Mouse (Mus musculus): ENCODE data around the gene Prelp. TPM values are rescaled to one million over a fixed set of nuclear protein-coding genes. Genes with fewer than 3 reads are reported as not detected.
"Not testable (repeated sequence)": the region's sequence is repeated elsewhere in the genome, so short reads cannot be mapped to it uniquely, and the experiment has no call there.

The Prelp gene
- 10 to 100 TPM; 27.2 TPM for total RNA-seq (2021)

GRCm38 (mm10) chr1:133921304-133921751, at the start of gene Prelp:
Prelp (minus strand) TSS chr1:133921414.
- intact Hi-C loops (cut with DNase I): no loop called here
- peak; percentile 82 for DNase-seq

GRCm38 (mm10) chr1:133969427-133969826, 48.2 kb upstream of the Prelp start:
- DNase-seq: no peak
- intact Hi-C loops (cut with DNase I): no loop called here

GRCm38 (mm10) chr1:133968788-133969325, 47.6 kb upstream of the Prelp start:
- no peak for DNase-seq
- intact Hi-C loops (cut with DNase I): no loop called here

- no peak for DNase-seq
- intact Hi-C loops (cut with DNase I): no loop called here
Observed at GRCm38 (mm10) chr1:133967481-133968017, 46.3 kb upstream of the Prelp start.

GRCm38 (mm10) chr1:133966044-133966443, 44.8 kb upstream of the Prelp start:
- no peak for DNase-seq
- intact Hi-C loops (cut with DNase I): no loop called here

GRCm38 (mm10) chr1:133965298-133965697, 44.1 kb upstream of the Prelp start:
- intact Hi-C loops (cut with DNase I): no loop called here
- no peak for DNase-seq

- intact Hi-C loops (cut with DNase I): no loop called here
- no peak for DNase-seq
Observed at GRCm38 (mm10) chr1:133964742-133965141, 43.5 kb upstream of the Prelp start.

GRCm38 (mm10) chr1:133963578-133963977, 42.4 kb upstream of the Prelp start:
- intact Hi-C loops (cut with DNase I); DNase-seq: not testable (repeated sequence)

- intact Hi-C loops (cut with DNase I); DNase-seq: not testable (repeated sequence)
Observed at GRCm38 (mm10) chr1:133963128-133963527, 41.9 kb upstream of the Prelp start.

- intact Hi-C loops (cut with DNase I): loop anchor here (1.0 to 2.0 kb wide), 3 partner anchors 51 to 145 kb away; no protein-coding TSS in a partner anchor
- DNase-seq: peak; percentile 88 to 90
Observed at GRCm38 (mm10) chr1:133961281-133962134, 40.3 kb upstream of the Prelp start.

GRCm38 (mm10) chr1:133959521-133959920, 38.3 kb upstream of the Prelp start:
- intact Hi-C loops (cut with DNase I): no loop called here
- DNase-seq: peak; percentile 74 to 78

- DNase-seq: no peak
- intact Hi-C loops (cut with DNase I): no loop called here
Observed at GRCm38 (mm10) chr1:133954009-133954408, 32.8 kb upstream of the Prelp start.

- intact Hi-C loops (cut with DNase I): no loop called here
- no peak for DNase-seq
Observed at GRCm38 (mm10) chr1:133953261-133953742, 32.1 kb upstream of the Prelp start.

GRCm38 (mm10) chr1:133951598-133951997, 30.4 kb upstream of the Prelp start:
- intact Hi-C loops (cut with DNase I): no loop called here
- DNase-seq: no peak

- intact Hi-C loops (cut with DNase I): no loop called here
- no peak for DNase-seq
Observed at GRCm38 (mm10) chr1:133950061-133950782, 29.0 kb upstream of the Prelp start.

- DNase-seq: no peak
- intact Hi-C loops (cut with DNase I): no loop called here
Observed at GRCm38 (mm10) chr1:133945106-133945505, 23.9 kb upstream of the Prelp start.

GRCm38 (mm10) chr1:133941904-133942303, 20.7 kb upstream of the Prelp start:
- no peak for DNase-seq
- intact Hi-C loops (cut with DNase I): no loop called here

GRCm38 (mm10) chr1:133941158-133941860, 20.1 kb upstream of the Prelp start:
- intact Hi-C loops (cut with DNase I): no loop called here
- DNase-seq: no peak

GRCm38 (mm10) chr1:133940481-133941092, 19.4 kb upstream of the Prelp start:
- intact Hi-C loops (cut with DNase I): no loop called here
- no peak for DNase-seq

- intact Hi-C loops (cut with DNase I): no loop called here
- DNase-seq: no peak
Observed at GRCm38 (mm10) chr1:133939708-133940107, 18.5 kb upstream of the Prelp start.
